Mouse (Mus musculus) hindbrain, postnatal 0 days (tissue): ENCODE results near the gene Mpzl1. TPM values are rescaled to one million over a fixed set of nuclear protein-coding genes. Genes with fewer than 3 reads are reported as not detected.

Source experiments
- ATAC-seq: fragments of 200-750 bp; cut with Nextera tagmentation; 2 replicates; pipeline ENCODE4 v1.8.0; 2017; ENCODE audit warnings: mild to moderate bottlenecking, moderate TSS enrichment, moderate library complexity
- DNase-seq: peaks from one replicate; pipeline ENCODE4 v3.0.0-alpha.2; 2015; ENCODE audit warnings: low spot score
- H3K27ac ChIP-seq: fragments of 300-500 bp; sonication (generic); 2 replicates; pipeline ENCODE4 v1.5.1; 2014; ENCODE audit warnings: mild to moderate bottlenecking
- H3K27me3 ChIP-seq: fragments of 300-500 bp; sonication (generic); 2 replicates; pipeline ENCODE4 v1.6.1; 2014; ENCODE audit warnings: low read length, mixed read lengths; ENCODE audit not compliant: insufficient read depth
- H3K36me3 ChIP-seq: fragments of 300-500 bp; sonication (generic); 2 replicates; pipeline ENCODE4 v1.6.1; 2014; ENCODE audit warnings: low read length, mixed read lengths; ENCODE audit not compliant: insufficient read depth
- H3K4me1 ChIP-seq: fragments of 300-500 bp; sonication (generic); 2 replicates; pipeline ENCODE4 v1.6.1; 2014; ENCODE audit warnings: antibody characterized with exemption, low read length, mixed read lengths; ENCODE audit not compliant: insufficient read depth
- H3K4me2 ChIP-seq: fragments of 300-500 bp; sonication (generic); 2 replicates; pipeline ENCODE4 v1.6.1; 2014; ENCODE audit warnings: low read depth, mild to moderate bottlenecking, low read length, moderate library complexity, mixed read lengths
- H3K4me3 ChIP-seq: fragments of 300-500 bp; sonication (generic); 2 replicates; pipeline ENCODE4 v1.5.1; 2014; ENCODE audit warnings: low read length
- H3K9ac ChIP-seq: fragments of 300-500 bp; sonication (generic); replicated peaks from 2 replicates; pipeline ENCODE4 v1.6.1; 2014; ENCODE audit warnings: mild to moderate bottlenecking, low read length, moderate library complexity, mixed read lengths
- H3K9me3 ChIP-seq: fragments of 300-500 bp; sonication (generic); 2 replicates; pipeline ENCODE4 v1.6.1; 2016; ENCODE audit warnings: low read length, mixed read lengths
- CTCF ChIP-seq: IDR thresholded peaks from 2 replicates; pipeline ENCODE4 v1.5.1; 2016; ENCODE audit warnings: antibody characterized with exemption, control low read depth, low read depth
- WGBS: fragments of 180-500 bp; shearing (Covaris S2); extraction: QIAGEN DNeasy Blood & Tissue Kit; methylation state at CpG from one replicate; pipeline ENCODE4 v1.1.7; 2014; 5-methylcytosine and 5-hydroxymethylcytosine counted together
- polyA plus RNA-seq: library from polyadenylated mRNA; unstranded; fragments of >200 nt; fragmentation: Nextera tagmentation; extraction: Ambion mirVana; gene quantifications from 2 replicates; pipeline ENCODE4 v1.2.1, GENCODE M21; 2015
- total RNA-seq: library from RNA; depleted of rRNA; stranded (reverse); fragments of >200 nt; gene quantifications from 2 replicates; pipeline ENCODE4 v1.2.3, GENCODE M21; 2014

Mpzl1 gene
- total and polyA plus RNA-seq, 2 experiments from 2014 or later, result 30.2 to 145 TPM

DNA sequence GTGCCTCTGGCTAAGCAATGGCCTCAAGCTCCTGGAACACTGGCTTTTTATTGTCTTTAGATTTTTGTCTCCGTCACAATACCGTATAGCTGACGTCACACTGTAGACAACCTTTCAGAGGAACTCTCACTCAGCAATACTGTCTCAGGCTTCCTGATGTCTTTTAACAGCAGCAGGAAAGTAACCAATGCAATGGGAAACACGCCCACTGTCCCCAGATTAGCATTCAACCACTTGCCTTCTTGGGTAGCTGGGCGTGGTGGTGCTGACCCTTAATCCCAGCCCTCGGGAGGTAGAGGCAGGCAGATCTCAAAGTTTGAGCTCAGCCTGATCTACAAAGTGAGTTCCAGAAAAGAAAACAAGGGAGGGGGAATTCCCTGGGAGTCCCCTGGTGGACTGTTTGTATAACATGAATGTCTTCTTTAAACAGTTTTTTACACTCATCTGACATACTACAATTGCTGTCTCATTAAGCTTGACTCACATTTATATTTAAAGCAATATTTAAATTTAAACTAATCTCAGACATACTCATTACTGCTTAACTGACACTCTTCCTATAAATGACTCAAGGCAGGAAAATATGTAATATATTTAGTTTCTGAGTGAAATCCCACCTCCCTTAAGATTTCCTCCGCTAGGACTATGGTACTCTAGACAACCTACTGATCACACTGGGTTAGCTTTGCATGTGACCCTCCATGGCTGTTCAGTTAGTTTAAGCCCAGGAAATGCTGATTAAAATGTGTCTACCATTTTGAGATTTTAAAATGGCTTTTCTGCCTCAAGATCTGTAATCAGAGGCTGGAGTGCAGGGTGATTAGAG, 24.6 kb downstream of the Mpzl1 start:
- no peaks in the 10 kb centered on the region for H3K4me1 ChIP-seq
- WGBS, result 46% methylated on average over 7 of the region's 7 CpGs
- no peak for DNase-seq
- H3K9ac ChIP-seq, result no peak overlapping the region
- 0 out of 2 replicates have a peak, but pooled peaks have one; percentile 10 for ATAC-seq
- H3K4me2 ChIP-seq, result no peak overlapping the region
- peaks cover 10% of the 10 kb centered on the region; the same call in 1 of the 2 replicates for H3K36me3 ChIP-seq
- no peaks in the 10 kb centered on the region for H3K27me3 ChIP-seq
- H3K27ac ChIP-seq, result peak overlapping the region; percentile 67
- H3K9me3 ChIP-seq, result no peaks in the 10 kb centered on the region
- no peak overlapping the region for H3K4me3 ChIP-seq
- TF ChIP-seq CTCF, result peak; percentile 26; the same call in 1 of the 2 replicates

- Histone ChIP-seq H3K27ac (no peak overlapping the region), H3K4me2 (no peak overlapping the region), H3K9ac (no peak overlapping the region), H3K9me3 (no peaks in the 10 kb centered on the region), H3K4me1 (no peaks in the 10 kb centered on the region), H3K27me3 (no peaks in the 10 kb centered on the region), H3K4me3 (no peak overlapping the region), H3K36me3 (peaks cover 16% of the 10 kb centered on the region; the same call in 1 of the 2 replicates)
- TF ChIP-seq CTCF, result no peak
- ATAC-seq, result no peak
- 89% methylated on average over 4 of the region's 4 CpGs for WGBS
- DNase-seq, result no peak
These were observed 25.4 kb downstream of the Mpzl1 start for GRCm38 (mm10) chr1:165608904-165609303.

DNA sequence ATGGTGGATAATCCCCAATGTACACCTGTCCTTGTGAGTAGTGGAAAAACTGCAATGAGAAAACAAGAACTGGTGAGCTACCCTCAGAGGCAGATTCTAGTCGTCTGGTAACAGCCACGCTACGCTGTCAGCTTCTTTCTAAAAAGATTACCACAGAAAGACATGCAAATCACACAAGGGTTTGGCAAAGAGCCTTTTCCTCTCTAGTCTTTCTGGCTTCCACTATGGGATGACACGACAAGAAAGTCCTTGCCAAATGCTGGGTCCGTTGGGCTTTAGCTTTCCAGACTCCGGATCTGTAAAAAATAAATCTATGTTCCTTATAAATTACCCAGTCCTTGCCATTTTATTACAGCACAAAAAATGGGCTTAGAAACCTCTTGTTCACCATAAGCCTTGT, 28.6 kb downstream of the Mpzl1 start:
- DNase-seq (peak; percentile 62), ATAC-seq (no peak)
- no peak for TF ChIP-seq CTCF
- Histone ChIP-seq H3K36me3 (peaks cover 28% of the 10 kb centered on the region), H3K4me1 (no peaks in the 10 kb centered on the region), H3K9ac (no peak overlapping the region), H3K4me2 (no peak overlapping the region), H3K27me3 (no peaks in the 10 kb centered on the region), H3K4me3 (no peak overlapping the region), H3K9me3 (no peaks in the 10 kb centered on the region), H3K27ac (no peak overlapping the region)
- 53% methylated on average over 6 of the region's 6 CpGs for WGBS

DNA sequence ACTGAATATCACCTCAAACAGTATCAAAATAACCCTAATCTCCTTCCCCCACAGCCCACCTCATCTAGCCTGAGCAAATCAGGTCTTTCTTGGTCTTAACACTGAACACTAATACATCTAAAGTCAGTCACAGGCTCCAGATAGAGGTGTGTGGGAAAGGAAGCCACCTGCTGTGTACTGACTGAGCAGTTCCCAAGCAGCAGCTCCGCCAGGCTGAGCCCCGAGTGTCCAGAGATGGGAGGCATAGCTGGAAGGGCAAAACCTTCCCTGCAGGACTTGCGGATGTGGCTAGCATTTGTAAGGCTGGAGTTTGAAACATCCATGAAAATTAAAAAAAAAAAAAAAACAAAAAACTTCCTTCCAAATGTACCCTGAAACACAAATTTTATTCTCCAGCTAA, 29.2 kb downstream of the Mpzl1 start:
- Histone ChIP-seq H3K27ac (no peak overlapping the region), H3K27me3 (no peaks in the 10 kb centered on the region), H3K36me3 (peaks cover 28% of the 10 kb centered on the region), H3K9ac (no peak overlapping the region), H3K4me3 (no peak overlapping the region), H3K9me3 (no peaks in the 10 kb centered on the region), H3K4me2 (no peak overlapping the region), H3K4me1 (no peaks in the 10 kb centered on the region)
- ATAC-seq, result no peak
- WGBS, result 69% methylated on average over 3 of the region's 3 CpGs
- DNase-seq, result no peak
- no peak for TF ChIP-seq CTCF

GRCm38 (mm10) chr1:165604203-165604602, 30.1 kb downstream of the Mpzl1 start:
- peaks cover 28% of the 10 kb centered on the region for H3K36me3 ChIP-seq
- no peaks in the 10 kb centered on the region for H3K9me3 ChIP-seq
- ATAC-seq, result no peak
- TF ChIP-seq CTCF, result no peak
- H3K9ac ChIP-seq, result no peak overlapping the region
- no peak overlapping the region for H3K4me3 ChIP-seq
- 84% methylated on average over 8 of the region's 8 CpGs for WGBS
- no peaks in the 10 kb centered on the region for H3K4me1 ChIP-seq
- H3K27me3 ChIP-seq, result no peaks in the 10 kb centered on the region
- no peak for DNase-seq
- H3K27ac ChIP-seq, result no peak overlapping the region
- H3K4me2 ChIP-seq, result no peak overlapping the region

GRCm38 (mm10) chr1:165603218-165603617, 31.1 kb downstream of the Mpzl1 start:
- no peak overlapping the region for H3K4me3 ChIP-seq
- H3K9me3 ChIP-seq, result no peaks in the 10 kb centered on the region
- no peak for TF ChIP-seq CTCF
- H3K4me1 ChIP-seq, result no peaks in the 10 kb centered on the region
- no peaks in the 10 kb centered on the region for H3K27me3 ChIP-seq
- H3K27ac ChIP-seq, result no peak overlapping the region
- DNase-seq (no peak), ATAC-seq (no peak)
- 81% methylated on average over 14 of the region's 14 CpGs for WGBS
- H3K36me3 ChIP-seq, result peaks cover 28% of the 10 kb centered on the region
- no peak overlapping the region for H3K9ac ChIP-seq
- no peak overlapping the region for H3K4me2 ChIP-seq

DNA sequence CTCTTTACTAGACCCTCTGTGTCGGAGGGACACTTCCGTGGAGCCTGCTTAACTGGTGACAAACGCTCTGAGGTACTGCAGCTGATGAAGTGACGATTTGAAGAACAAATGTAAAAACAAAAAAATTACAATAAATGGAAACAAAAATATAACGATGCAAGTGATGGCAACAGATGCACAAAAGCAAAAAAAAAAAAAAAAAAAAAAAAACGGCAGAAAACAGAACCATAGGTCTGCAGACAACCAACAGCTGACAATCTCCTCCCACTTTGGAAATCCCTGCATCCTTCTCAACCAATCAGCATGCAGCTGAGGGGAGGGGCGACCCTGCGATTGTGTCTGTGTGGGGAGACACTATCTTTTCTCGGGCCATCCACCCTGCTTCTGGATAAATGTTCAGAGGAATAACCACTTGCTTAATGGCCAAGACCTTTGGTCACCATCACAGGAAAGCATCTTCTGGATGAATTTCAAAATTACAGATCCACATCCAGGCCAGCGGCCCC, 32.5 kb downstream of the Mpzl1 start:
- no peak for DNase-seq
- ATAC-seq, result no peak
- Histone ChIP-seq H3K4me2 (no peak overlapping the region), H3K27ac (no peak overlapping the region), H3K9me3 (no peaks in the 10 kb centered on the region), H3K36me3 (peaks cover 28% of the 10 kb centered on the region), H3K9ac (no peak overlapping the region), H3K4me3 (no peak overlapping the region), H3K27me3 (no peaks in the 10 kb centered on the region), H3K4me1 (no peaks in the 10 kb centered on the region)
- 88% methylated on average over 10 of the region's 10 CpGs for WGBS
- no peak for TF ChIP-seq CTCF
